Mouse (Mus musculus) liver, embryonic 14.5 days (tissue): Measurements from ENCODE around the gene Grik2.

Experiments used
- CTCF ChIP-seq: IDR thresholded peaks from 2 replicates; pipeline ENCODE4 v1.5.1; 2016; ENCODE audit warnings: antibody characterized with exemption, low read depth, control low read depth
- EP300 ChIP-seq: IDR thresholded peaks from 2 replicates; pipeline ENCODE4 v1.6.1; 2016; ENCODE audit warnings: antibody characterized with exemption, low read depth

GRCm38 (mm10) chr10:49762607-49763006 lies 26.0 kb downstream of the Grik2 start:
- TF ChIP-seq EP300, result no peak
- TF ChIP-seq CTCF, result no peak
